Mouse (Mus musculus): ENCODE results near the gene Gm14862. TPM values are rescaled to one million over a fixed set of nuclear protein-coding genes. Genes with fewer than 3 reads are reported as not detected.

The Gm14862 gene
- polyA plus RNA-seq, 1 experiment from 2014 or later = 3.8 TPM

DNA sequence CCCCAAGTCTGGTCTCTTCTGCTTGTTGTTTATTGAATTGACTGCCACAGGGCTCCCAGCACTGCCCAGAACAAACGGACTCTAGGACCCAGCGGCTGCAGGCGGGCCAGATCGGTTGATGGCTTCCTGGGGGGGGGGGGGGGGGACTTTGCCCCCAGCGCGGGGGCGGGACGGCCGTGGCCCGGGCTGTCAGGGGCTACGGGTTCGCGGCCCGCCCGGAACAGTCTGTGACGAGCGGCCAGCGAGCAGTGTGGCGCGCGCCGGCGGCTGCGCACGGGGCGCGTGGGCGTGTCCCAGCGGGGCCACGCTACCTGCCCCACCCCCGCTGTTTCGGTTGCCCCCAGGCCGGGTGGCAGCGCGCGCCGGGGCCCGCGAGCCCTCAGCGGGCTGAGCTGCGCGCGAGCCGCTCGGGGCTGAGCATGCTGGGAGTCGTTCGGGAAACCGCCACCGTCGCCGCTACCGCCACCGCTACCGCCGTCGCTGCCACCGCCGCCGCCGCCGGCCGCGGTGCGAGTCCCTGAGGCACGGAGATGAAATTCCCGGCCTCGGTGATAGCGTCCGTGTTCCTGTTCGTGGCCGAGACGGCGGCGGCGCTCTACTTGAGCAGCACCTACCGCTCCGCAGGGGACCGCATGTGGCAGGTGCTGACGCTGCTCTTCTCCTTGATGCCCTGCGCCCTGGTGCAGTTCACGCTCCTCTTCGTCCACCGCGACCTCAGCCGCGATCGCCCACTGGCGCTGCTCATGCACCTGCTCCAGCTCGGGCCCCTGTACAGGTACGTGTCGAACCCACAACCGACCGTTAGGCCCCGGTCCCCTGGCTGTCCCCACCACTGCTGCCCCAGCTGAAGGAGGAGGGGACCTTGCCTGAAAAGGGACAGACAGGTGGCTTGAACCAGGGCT lies 16.0 kb upstream of the Gm14862 start, which contains the start of gene Xk:
TSS of gene Xk (plus strand) at position 297 of the 902 bp plus-strand sequence.
- peak within 1 kb of the TSS; percentile 78 for H3K4me3 ChIP-seq (ENCODE audit: low read depth, low read length)
- WGBS (ENCODE audit: insufficient replicate concordance) = 7% methylated on average over 83 of the region's 94 CpGs

GRCm38 (mm10) chrX:9271947-9272459 lies 15.3 kb upstream of the Gm14862 start:
- Histone ChIP-seq H3K27me3 (ENCODE audit: control insufficient read depth, insufficient read depth, low read depth, low read length) (no peaks in the 10 kb centered on the region), H3K27ac (ENCODE audit: low read length) (peak overlapping the region; percentile 92), H3K4me2 (ENCODE audit: low read depth, low read length) (peak overlapping the region; percentile 50), H3K9me3 (replicated peaks; ENCODE audit: control insufficient read depth, low read length) (no peaks in the 10 kb centered on the region), H3K4me1 (ENCODE audit: control insufficient read depth, low read depth, low read length) (no peaks in the 10 kb centered on the region; the same call in none of the 2 replicates), H3K9ac (ENCODE audit: low read depth, low read length) (peak overlapping the region; percentile 86), H3K36me3 (ENCODE audit: control insufficient read depth, insufficient read depth) (no peaks in the 10 kb centered on the region), H3K4me3 (ENCODE audit: low read depth, low read length) (peak overlapping the region; percentile 78)
- WGBS (ENCODE audit: insufficient replicate concordance) = 15% methylated on average over 8 of the region's 8 CpGs
- no peak; the same call in 1 of the 2 replicates for ATAC-seq (ENCODE audit: low read depth)

More for the DNA sequence above, 16.0 kb upstream of the Gm14862 start, which contains the start of gene Xk:
- H3K9ac ChIP-seq (ENCODE audit: low read depth, low read length) = peak within 1 kb of the TSS; percentile 86
- H3K9me3 ChIP-seq (replicated peaks; ENCODE audit: control insufficient read depth, low read length) = no peaks in the 10 kb centered on the region
- no peaks in the 10 kb centered on the region for H3K27me3 ChIP-seq (ENCODE audit: control insufficient read depth, insufficient read depth, low read depth, low read length)
- peak within 1 kb of the TSS; percentile 50 for H3K4me2 ChIP-seq (ENCODE audit: low read depth, low read length)
- no peaks in the 10 kb centered on the region for H3K36me3 ChIP-seq (ENCODE audit: control insufficient read depth, insufficient read depth)
- H3K27ac ChIP-seq (ENCODE audit: low read length) = peak within 1 kb of the TSS; percentile 92
- peak; percentile 92 for ATAC-seq (ENCODE audit: low read depth)
- H3K4me1 ChIP-seq (ENCODE audit: control insufficient read depth, low read depth, low read length) = no peaks in the 10 kb centered on the region; the same call in none of the 2 replicates

DNA sequence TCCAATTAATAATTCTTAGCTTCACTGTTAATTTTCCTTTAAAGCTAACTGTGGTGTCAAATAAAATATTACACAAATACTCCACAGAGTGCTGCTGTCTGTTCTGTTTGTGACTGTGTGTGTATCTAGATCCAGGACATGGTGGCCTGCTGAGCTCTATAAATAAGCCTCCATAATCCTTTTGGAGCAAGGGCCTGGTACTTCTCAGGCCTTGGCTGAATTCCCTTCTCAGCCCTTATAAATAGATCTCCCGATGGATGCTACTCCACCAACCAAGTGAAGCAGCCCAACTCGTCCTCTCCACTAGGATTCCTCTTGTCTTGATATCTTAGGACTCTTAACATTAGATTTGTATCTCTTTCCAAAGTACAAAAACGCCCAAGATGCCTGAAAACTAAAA lies 14.4 kb upstream of the Gm14862 start:
- Histone ChIP-seq H3K4me1 (ENCODE audit: control insufficient read depth, low read depth, low read length) (no peaks in the 10 kb centered on the region; the same call in none of the 2 replicates), H3K27me3 (ENCODE audit: control insufficient read depth, insufficient read depth, low read depth, low read length) (no peaks in the 10 kb centered on the region), H3K36me3 (ENCODE audit: control insufficient read depth, insufficient read depth) (no peaks in the 10 kb centered on the region), H3K4me3 (ENCODE audit: low read depth, low read length) (no peak overlapping the region), H3K27ac (ENCODE audit: low read length) (no peak overlapping the region), H3K9ac (ENCODE audit: low read depth, low read length) (no peak overlapping the region), H3K4me2 (ENCODE audit: low read depth, low read length) (0 out of 2 replicates have a peak overlapping the region, but pooled peaks have one; percentile 50), H3K9me3 (replicated peaks; ENCODE audit: control insufficient read depth, low read length) (no peaks in the 10 kb centered on the region)
- whole genome bisulfite sequencing (ENCODE audit: insufficient replicate concordance) = 42% methylated on average over 3 of the region's 3 CpGs
- no peak for ATAC-seq (ENCODE audit: low read depth)

GRCm38 (mm10) chrX:9259267-9259666 lies 2.6 kb upstream of the Gm14862 start:
- H3K27ac ChIP-seq (ENCODE audit: low read length) = no peak overlapping the region
- 74% methylated on average over 1 of the region's 1 CpGs for WGBS (ENCODE audit: insufficient replicate concordance)

DNA sequence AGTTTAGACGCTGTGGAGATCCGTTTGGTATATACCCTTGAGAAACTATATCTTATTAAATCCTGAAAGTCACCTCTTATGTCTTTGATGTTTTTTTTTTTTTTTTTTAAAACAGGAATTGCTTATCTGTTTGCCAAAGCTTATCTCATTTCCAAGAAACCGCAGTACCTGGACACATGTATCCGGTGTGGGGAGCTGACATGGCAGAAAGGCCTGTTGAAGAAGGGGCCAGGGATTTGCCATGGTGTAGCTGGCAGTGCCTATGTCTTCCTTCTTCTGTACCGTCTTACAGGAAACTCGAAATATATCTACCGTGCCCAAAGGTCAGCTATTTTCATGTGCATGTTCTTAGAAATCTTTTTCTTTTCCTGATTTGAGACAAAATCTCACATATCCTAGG lies 1.1 kb upstream of the Gm14862 start:
- WGBS (ENCODE audit: insufficient replicate concordance) = 58% methylated on average over 7 of the region's 7 CpGs
- Histone ChIP-seq H3K36me3 (ENCODE audit: control insufficient read depth, insufficient read depth) (no peaks in the 10 kb centered on the region), H3K27ac (ENCODE audit: low read length) (peak overlapping the region; percentile 50), H3K9ac (ENCODE audit: low read depth, low read length) (no peak overlapping the region), H3K27me3 (ENCODE audit: control insufficient read depth, insufficient read depth, low read depth, low read length) (no peaks in the 10 kb centered on the region), H3K4me3 (ENCODE audit: low read depth, low read length) (no peak overlapping the region), H3K4me1 (ENCODE audit: control insufficient read depth, low read depth, low read length) (peaks cover 4% of the 10 kb centered on the region; the same call in 1 of the 2 replicates), H3K4me2 (ENCODE audit: low read depth, low read length) (no peak overlapping the region), H3K9me3 (replicated peaks; ENCODE audit: control insufficient read depth, low read length) (no peaks in the 10 kb centered on the region)
- ATAC-seq (ENCODE audit: low read depth) = peak; percentile 38; the same call in 1 of the 2 replicates

More at GRCm38 (mm10) chrX:9259267-9259666, 2.6 kb upstream of the Gm14862 start:
- H3K9me3 ChIP-seq (replicated peaks; ENCODE audit: control insufficient read depth, low read length) = no peaks in the 10 kb centered on the region
- no peak overlapping the region for H3K4me3 ChIP-seq (ENCODE audit: low read depth, low read length)
- no peak overlapping the region for H3K9ac ChIP-seq (ENCODE audit: low read depth, low read length)
- no peaks in the 10 kb centered on the region for H3K27me3 ChIP-seq (ENCODE audit: control insufficient read depth, insufficient read depth, low read depth, low read length)
- H3K4me2 ChIP-seq (ENCODE audit: low read depth, low read length) = no peak overlapping the region
- H3K4me1 ChIP-seq (ENCODE audit: control insufficient read depth, low read depth, low read length) = peaks cover 4% of the 10 kb centered on the region; the same call in 1 of the 2 replicates
- no peak for ATAC-seq (ENCODE audit: low read depth)
- H3K36me3 ChIP-seq (ENCODE audit: control insufficient read depth, insufficient read depth) = no peaks in the 10 kb centered on the region

DNA sequence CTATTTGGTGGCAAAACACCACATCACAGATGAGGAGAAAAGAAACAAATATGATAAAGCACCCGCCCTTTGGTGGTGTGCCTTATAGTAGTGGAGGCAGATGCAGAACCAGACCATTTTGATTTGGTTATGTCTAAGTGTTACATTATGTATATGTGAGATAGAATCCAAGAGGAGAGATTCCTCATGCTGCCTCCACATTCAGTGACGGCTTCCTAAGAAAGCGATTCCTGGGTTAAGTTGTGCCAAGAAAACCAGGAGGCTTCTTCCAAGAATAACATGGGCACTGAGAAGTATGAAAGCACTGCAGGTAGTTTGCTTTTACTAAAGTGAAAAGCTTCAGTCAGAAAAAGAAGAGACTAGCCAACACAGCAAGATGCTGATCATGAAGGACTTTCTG lies 1.8 kb downstream of the Gm14862 start:
- H3K4me2 ChIP-seq (ENCODE audit: low read depth, low read length) = peak overlapping the region; percentile 49
- peak overlapping the region; percentile 50 for H3K9ac ChIP-seq (ENCODE audit: low read depth, low read length)
- no peaks in the 10 kb centered on the region for H3K27me3 ChIP-seq (ENCODE audit: control insufficient read depth, insufficient read depth, low read depth, low read length)
- 74% methylated on average over 3 of the region's 3 CpGs for WGBS (ENCODE audit: insufficient replicate concordance)
- H3K9me3 ChIP-seq (replicated peaks; ENCODE audit: control insufficient read depth, low read length) = no peaks in the 10 kb centered on the region
- ATAC-seq (ENCODE audit: low read depth) = 0 out of 2 replicates have a peak, but pooled peaks have one; percentile 8
- H3K36me3 ChIP-seq (ENCODE audit: control insufficient read depth, insufficient read depth) = no peaks in the 10 kb centered on the region
- H3K4me3 ChIP-seq (ENCODE audit: low read depth, low read length) = peak overlapping the region; percentile 51
- peak overlapping the region; percentile 78 for H3K27ac ChIP-seq (ENCODE audit: low read length)
- peaks cover 4% of the 10 kb centered on the region; the same call in 1 of the 2 replicates for H3K4me1 ChIP-seq (ENCODE audit: control insufficient read depth, low read depth, low read length)

- 61% methylated on average over 10 of the region's 10 CpGs for WGBS (ENCODE audit: insufficient replicate concordance)
- Histone ChIP-seq H3K4me2 (ENCODE audit: low read depth, low read length) (peak overlapping the region; percentile 36), H3K4me1 (ENCODE audit: control insufficient read depth, low read depth, low read length) (peaks cover 4% of the 10 kb centered on the region; the same call in 1 of the 2 replicates), H3K27ac (ENCODE audit: low read length) (peak overlapping the region; percentile 2; the same call in 1 of the 2 replicates), H3K4me3 (ENCODE audit: low read depth, low read length) (peak overlapping the region; percentile 12), H3K9me3 (replicated peaks; ENCODE audit: control insufficient read depth, low read length) (no peaks in the 10 kb centered on the region), H3K36me3 (ENCODE audit: control insufficient read depth, insufficient read depth) (no peaks in the 10 kb centered on the region), H3K27me3 (ENCODE audit: control insufficient read depth, insufficient read depth, low read depth, low read length) (no peaks in the 10 kb centered on the region), H3K9ac (ENCODE audit: low read depth, low read length) (no peak overlapping the region)
- peak; percentile 63 for ATAC-seq (ENCODE audit: low read depth)
These were observed 2.7 kb downstream of the Gm14862 start for GRCm38 (mm10) chrX:9253990-9254389.

DNA sequence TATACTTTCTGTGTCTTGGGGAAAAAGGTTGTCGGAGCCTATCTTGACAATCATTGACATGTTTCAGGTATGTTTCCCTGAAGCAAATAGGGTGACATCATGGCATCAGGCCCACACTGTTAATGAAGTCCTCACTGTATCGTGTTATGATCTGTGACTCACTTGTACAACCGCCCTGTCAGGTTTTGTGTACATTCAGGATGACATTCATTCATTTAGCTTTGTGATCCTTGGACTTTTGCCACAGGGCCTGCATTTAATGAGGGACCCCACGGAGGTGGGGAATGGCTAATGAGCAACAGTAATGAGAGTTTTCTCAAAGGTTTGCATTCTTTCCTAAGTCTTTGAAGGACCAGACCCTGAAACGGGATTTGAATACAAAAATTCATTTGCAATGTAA lies 7.8 kb downstream of the Gm14862 start:
- Histone ChIP-seq H3K4me3 (ENCODE audit: low read depth, low read length) (no peak overlapping the region), H3K4me1 (ENCODE audit: control insufficient read depth, low read depth, low read length) (peaks cover 16% of the 10 kb centered on the region), H3K9ac (ENCODE audit: low read depth, low read length) (no peak overlapping the region), H3K9me3 (replicated peaks; ENCODE audit: control insufficient read depth, low read length) (no peaks in the 10 kb centered on the region), H3K4me2 (ENCODE audit: low read depth, low read length) (no peak overlapping the region), H3K27me3 (ENCODE audit: control insufficient read depth, insufficient read depth, low read depth, low read length) (no peaks in the 10 kb centered on the region), H3K27ac (ENCODE audit: low read length) (no peak overlapping the region), H3K36me3 (ENCODE audit: control insufficient read depth, insufficient read depth) (no peaks in the 10 kb centered on the region)
- WGBS (ENCODE audit: insufficient replicate concordance) = 62% methylated on average over 5 of the region's 5 CpGs
- no peak for ATAC-seq (ENCODE audit: low read depth)

All from liver, embryonic 16.5 days (tissue).